Mouse (Mus musculus): ENCODE measurements around the gene Gdpd3. TPM values are rescaled to one million over a fixed set of nuclear protein-coding genes. Genes with fewer than 3 reads are reported as not detected.
"Not testable (repeated sequence)": the region's sequence is repeated elsewhere in the genome, so short reads cannot be mapped to it uniquely, and the experiment has no call there.

Gene Gdpd3
- polyA plus RNA-seq, 1 experiment from 2014 or later: 3.0 TPM

- H3K27me3 ChIP-seq: no peaks in the 10 kb centered on the region
- no peak for DNase-seq (ENCODE audit: low read depth, low spot score)
- CTCF ChIA-PET: interaction anchor here (1.4 kb wide), 1 partner anchor 10 kb away, joined by 3 read pairs; no protein-coding TSS in a partner anchor
- POLR2A ChIA-PET: interaction anchor here (1.4 to 2.1 kb wide), 3 partner anchors 15 to 24 kb away, joined by 3 to 6 read pairs (median 5); partner anchors contain the start of gene Ppp4c
- no peak for TF ChIP-seq CTCF (IDR thresholded peaks at IDR 0.05)
- in situ Hi-C loops (cut with MboI; ENCODE audit: low pct_unique_long_range_greater_than_20kb): no loop called here
- no peak for ATAC-seq
Observed at GRCm38 (mm10) chr7:126775978-126776234, 9.8 kb downstream of the Gdpd3 start.

GRCm38 (mm10) chr7:126776598-126777057, 10.5 kb downstream of the Gdpd3 start, which contains the start of gene Ypel3:
Ypel3 (plus strand) TSS chr7:126776955.
- ATAC-seq (peak; percentile 75), DNase-seq (ENCODE audit: low read depth, low spot score) (peak; percentile 46)
- in situ Hi-C loops (cut with MboI; ENCODE audit: low pct_unique_long_range_greater_than_20kb): no loop called here
- POLR2A ChIA-PET: interaction anchor here (0.6 to 2.7 kb wide), 4 partner anchors 15 to 189 kb away, joined by 3 to 8 read pairs (median 7); partner anchors contain the start of gene Ppp4c
- TF ChIP-seq CTCF (IDR thresholded peaks at IDR 0.05): no peak
- CTCF ChIA-PET: no interaction called here
- H3K27me3 ChIP-seq: no peaks in the 10 kb centered on the region

GRCm38 (mm10) chr7:126777476-126777875, 11.3 kb downstream of the Gdpd3 start:
- ChIA-PET CTCF (no interaction called here), POLR2A (interaction anchor here (0.7 to 2.7 kb wide), 3 partner anchors 14 to 22 kb away, joined by 7 to 8 read pairs (median 7); no protein-coding TSS in a partner anchor)
- DNase-seq (ENCODE audit: low read depth, low spot score) (no peak), ATAC-seq (no peak)
- H3K27me3 ChIP-seq: no peaks in the 10 kb centered on the region
- TF ChIP-seq CTCF (IDR thresholded peaks at IDR 0.05): no peak
- in situ Hi-C loops (cut with MboI; ENCODE audit: low pct_unique_long_range_greater_than_20kb): no loop called here

DNA sequence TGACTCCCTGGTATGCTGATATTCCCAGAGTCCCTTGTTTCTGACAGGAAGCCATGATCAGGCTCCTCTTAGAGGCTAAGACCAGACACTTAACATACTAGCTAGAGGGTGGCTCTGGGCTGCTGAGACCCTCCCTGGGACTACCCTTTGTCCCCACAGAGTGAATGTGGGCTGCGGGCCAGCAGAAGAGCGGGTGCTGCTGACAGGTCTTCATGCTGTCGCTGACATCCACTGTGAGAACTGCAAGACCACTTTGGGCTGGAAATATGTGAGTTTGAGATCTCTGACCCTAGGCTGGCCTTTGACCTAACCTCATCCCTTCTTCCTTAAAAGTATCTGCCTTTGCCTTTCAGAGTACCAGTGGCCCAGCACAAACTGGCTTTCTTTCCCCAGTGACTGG, 12.0 kb downstream of the Gdpd3 start:
- in situ Hi-C loops (cut with MboI; ENCODE audit: low pct_unique_long_range_greater_than_20kb): no loop called here
- no peak for DNase-seq (ENCODE audit: low read depth, low spot score)
- TF ChIP-seq CTCF (IDR thresholded peaks at IDR 0.05): no peak
- no peaks in the 10 kb centered on the region for H3K27me3 ChIP-seq
- POLR2A ChIA-PET: interaction anchor here (2.7 kb wide), 1 partner anchor 21 kb away, joined by 7 read pairs; no protein-coding TSS in a partner anchor
- CTCF ChIA-PET: no interaction called here
- no peak for ATAC-seq

DNA sequence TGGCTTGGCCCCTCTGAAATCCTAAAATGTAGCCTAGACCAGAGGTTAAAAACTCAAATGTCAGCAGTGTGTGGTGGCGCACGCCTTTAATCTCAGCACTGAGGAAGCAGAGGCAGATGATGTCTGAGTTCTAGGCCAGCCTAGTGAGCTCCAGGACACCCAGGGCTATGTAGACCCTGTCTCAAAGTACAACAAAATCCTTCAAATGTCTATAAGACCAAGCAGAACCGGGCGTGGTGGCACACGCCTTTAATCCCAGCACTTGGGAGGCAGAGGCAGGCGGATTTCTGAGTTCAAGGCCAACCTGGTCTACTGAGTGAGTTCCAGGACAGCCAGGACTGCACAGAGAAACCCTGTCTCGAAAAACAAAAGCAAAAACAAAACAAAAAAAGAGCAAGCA, 13.0 kb downstream of the Gdpd3 start:
- CTCF ChIA-PET: interaction anchor here (0.8 to 1.9 kb wide), 5 partner anchors 11 to 86 kb away, joined by 3 to 11 read pairs (median 4); no protein-coding TSS in a partner anchor
- H3K27me3 ChIP-seq; ATAC-seq; DNase-seq (ENCODE audit: low read depth, low spot score); in situ Hi-C loops (cut with MboI; ENCODE audit: low pct_unique_long_range_greater_than_20kb): not testable (repeated sequence)
- POLR2A ChIA-PET: interaction anchor here (0.9 to 2.7 kb wide), 2 partner anchors 20 to 135 kb away, joined by 5 to 7 read pairs; no protein-coding TSS in a partner anchor

DNA sequence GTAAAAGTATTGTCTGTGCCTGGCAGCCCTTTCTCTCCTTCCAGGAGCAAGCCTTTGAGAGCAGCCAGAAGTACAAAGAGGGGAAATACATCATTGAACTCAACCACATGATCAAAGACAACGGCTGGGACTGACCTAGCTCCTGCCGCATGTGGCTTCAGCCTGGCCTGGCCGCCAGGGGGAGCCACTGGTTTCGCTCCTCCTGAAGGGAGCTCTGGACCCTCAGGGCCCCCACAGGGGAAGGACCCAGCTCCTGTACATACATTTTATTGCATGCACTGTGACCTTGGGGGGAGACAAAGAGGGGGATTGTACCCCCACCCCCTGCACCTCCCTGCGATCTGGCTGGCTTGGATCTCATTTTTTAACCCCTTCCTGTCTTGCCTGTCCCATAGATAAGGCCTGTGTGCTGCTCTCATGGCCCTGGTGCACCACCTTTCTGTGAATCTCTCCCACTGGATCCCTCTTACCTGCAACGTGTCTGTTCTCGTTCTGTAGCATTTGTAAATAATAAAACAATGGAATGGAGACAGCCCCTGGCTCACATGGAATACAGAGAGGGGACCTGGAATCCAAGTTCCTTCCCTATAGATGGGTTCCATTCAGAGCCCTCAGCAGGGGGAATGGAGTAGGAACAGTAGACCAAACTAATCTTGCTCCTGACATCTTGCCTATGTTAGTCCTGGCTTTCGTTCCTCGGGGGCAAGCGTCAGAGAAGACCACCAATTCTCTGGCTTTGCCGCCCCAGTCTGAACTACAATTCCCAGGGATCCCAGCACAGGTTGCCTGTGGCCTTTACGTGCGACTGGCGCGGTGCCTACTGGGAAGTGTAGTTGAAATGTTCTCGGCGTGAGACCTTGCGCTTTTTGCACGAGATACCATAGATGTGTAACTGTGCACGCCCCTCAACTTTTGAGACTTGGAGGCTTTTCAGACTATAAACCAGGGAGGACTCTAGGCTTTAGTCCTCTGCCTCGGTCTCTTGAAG, 14.1 kb downstream of the Gdpd3 start:
- ATAC-seq (peak; percentile 27), DNase-seq (ENCODE audit: low read depth, low spot score) (no peak)
- ChIA-PET POLR2A (interaction anchor here (0.5 to 1.6 kb wide), 3 partner anchors 19 to 552 kb away, joined by 3 to 5 read pairs (median 5); no protein-coding TSS in a partner anchor), CTCF (interaction anchor here (0.8 to 1.9 kb wide), 6 partner anchors 11 to 87 kb away, joined by 3 to 11 read pairs (median 4); no protein-coding TSS in a partner anchor)
- in situ Hi-C loops (cut with MboI; ENCODE audit: low pct_unique_long_range_greater_than_20kb): no loop called here
- no peaks in the 10 kb centered on the region for H3K27me3 ChIP-seq
- TF ChIP-seq CTCF (IDR thresholded peaks at IDR 0.05): no peak

DNA sequence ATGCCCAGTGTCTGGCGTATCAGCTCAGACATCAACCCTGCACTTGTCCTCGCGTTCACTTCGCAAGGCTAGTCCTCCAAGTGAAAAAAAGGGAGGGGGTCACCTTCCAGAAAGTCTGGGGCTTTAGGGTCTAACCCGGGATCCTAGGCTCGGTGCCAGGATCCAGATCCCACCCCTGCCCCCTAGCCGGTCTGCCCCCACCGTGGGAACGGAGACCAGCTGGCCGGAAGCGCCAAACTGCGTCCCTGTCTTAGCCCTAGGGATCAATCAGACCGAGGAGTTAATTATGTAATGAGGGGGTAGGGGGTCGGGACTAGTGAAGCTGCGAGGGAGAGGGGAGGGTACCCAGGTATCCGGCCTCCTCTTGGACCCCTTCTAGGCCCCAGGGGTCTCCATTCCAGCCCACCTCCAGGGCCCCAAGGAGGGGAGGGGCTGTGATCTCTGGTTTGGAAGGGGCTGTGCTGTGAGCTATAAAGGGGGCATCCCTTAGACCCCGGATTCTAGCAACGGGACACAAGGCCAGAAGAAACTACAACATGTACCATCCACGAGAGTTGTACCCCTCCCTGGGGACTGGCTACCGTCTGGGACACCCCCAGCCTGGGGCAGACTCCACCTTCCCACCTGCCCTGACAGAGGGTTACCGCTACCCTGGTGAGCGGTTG, 15.0 kb downstream of the Gdpd3 start, which contains the start of gene Tbx6:
TSS of gene Tbx6 (plus strand) at position 513 of the 665 bp plus-strand sequence.
- ATAC-seq: no peak
- no peak for DNase-seq (ENCODE audit: low read depth, low spot score)
- CTCF ChIA-PET: interaction anchor here (1.3 kb wide), 1 partner anchor 26 kb away, joined by 5 read pairs; no protein-coding TSS in a partner anchor

GRCm38 (mm10) chr7:126781661-126782370, 15.7 kb downstream of the Gdpd3 start:
- DNase-seq (ENCODE audit: low read depth, low spot score): no peak
- ChIA-PET CTCF (interaction anchor here (1.3 kb wide), 1 partner anchor 12 kb away, joined by 3 read pairs; no protein-coding TSS in a partner anchor), POLR2A (interaction anchor here (1.6 kb wide), 1 partner anchor 18 kb away, joined by 5 read pairs; no protein-coding TSS in a partner anchor)
- no peaks in the 10 kb centered on the region for H3K27me3 ChIP-seq
- in situ Hi-C loops (cut with MboI; ENCODE audit: low pct_unique_long_range_greater_than_20kb): no loop called here
- ATAC-seq: no peak
- TF ChIP-seq CTCF (IDR thresholded peaks at IDR 0.05): no peak

More for the DNA sequence above, 15.0 kb downstream of the Gdpd3 start, which contains the start of gene Tbx6:
- H3K27me3 ChIP-seq: no peaks in the 10 kb centered on the region
- in situ Hi-C loops (cut with MboI; ENCODE audit: low pct_unique_long_range_greater_than_20kb): no loop called here
- POLR2A ChIA-PET: interaction anchor here (1.6 kb wide), 1 partner anchor 18 kb away, joined by 5 read pairs; no protein-coding TSS in a partner anchor
- no peak for TF ChIP-seq CTCF (IDR thresholded peaks at IDR 0.05)

DNA sequence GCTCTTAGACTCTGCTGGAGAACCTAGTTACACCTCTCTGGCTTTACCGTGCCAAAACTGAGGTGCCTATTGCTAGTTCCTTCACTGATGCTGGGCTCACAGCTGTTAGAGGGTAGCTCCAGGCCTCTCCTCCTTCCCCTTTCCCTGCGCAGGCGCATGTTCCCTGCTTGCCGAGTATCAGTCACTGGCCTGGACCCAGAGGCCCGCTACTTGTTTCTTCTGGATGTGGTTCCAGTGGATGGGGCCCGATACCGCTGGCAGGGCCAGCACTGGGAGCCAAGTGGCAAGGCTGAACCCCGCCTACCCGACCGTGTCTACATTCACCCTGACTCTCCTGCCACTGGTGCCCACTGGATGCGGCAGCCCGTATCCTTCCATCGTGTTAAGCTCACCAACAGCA, 16.6 kb downstream of the Gdpd3 start:
- POLR2A ChIA-PET: interaction anchor here (0.8 kb wide), 1 partner anchor 16 kb away, joined by 6 read pairs; no protein-coding TSS in a partner anchor
- no peaks in the 10 kb centered on the region for H3K27me3 ChIP-seq
- CTCF ChIA-PET: interaction anchor here (1.3 kb wide), 1 partner anchor 11 kb away, joined by 3 read pairs; no protein-coding TSS in a partner anchor
- TF ChIP-seq CTCF (IDR thresholded peaks at IDR 0.05): no peak
- ATAC-seq (no peak), DNase-seq (ENCODE audit: low read depth, low spot score) (no peak)
- in situ Hi-C loops (cut with MboI; ENCODE audit: low pct_unique_long_range_greater_than_20kb): no loop called here
